Mouse (Mus musculus) heart, adult 2 months (tissue): Measurements from ENCODE around the gene Nfu1.

ENCODE experiments used
- CTCF ChIP-seq: fragments of 200-600 bp; IDR thresholded peaks from 2 replicates; pipeline ENCODE4 v1.8.1; 2022; ENCODE audit warnings: antibody characterized with exemption, mild to moderate bottlenecking, moderate library complexity
- EP300 ChIP-seq: fragments of 200-500 bp; IDR thresholded peaks from 2 replicates; pipeline ENCODE4 v1.6.1; 2011; ENCODE audit warnings: low read depth, low read length, control low read depth; ENCODE audit not compliant: insufficient read depth
- POLR2A ChIP-seq: fragments of 200-500 bp; IDR thresholded peaks from 2 replicates; pipeline ENCODE4 v1.6.1; 2011; ENCODE audit warnings: mild to moderate bottlenecking, low read depth, low read length, control low read depth; ENCODE audit not compliant: insufficient read depth

- no peak for TF ChIP-seq CTCF
- peak; percentile 94 for TF ChIP-seq POLR2A
- TF ChIP-seq EP300: no peak
These were observed 774 bp downstream of the Nfu1 start for GRCm38 (mm10) chr6:87009692-87010328.
